Mouse (Mus musculus) T-helper 17 cell (primary cell): ENCODE measurements around the gene Gm5678.
"Not testable (repeated sequence)": the region's sequence is repeated elsewhere in the genome, so short reads cannot be mapped to it uniquely, and the experiment has no call there.

Experiments
- in situ Hi-C, 2 experiments: fragments of 300-600 bp; cut with MboI, MseI; formaldehyde crosslinking; loops; 1 replicate in 1 of 2; 2 replicates in 1 of 2; pipeline ENCODE4 v1.15.1; 2025; ENCODE audit warnings: high pct_unique_total_duplicates in 2 of 2

Gene Gm5678

GRCm38 (mm10) chr16:93607669-93608101 is 20.2 kb upstream of the Gm5678 start:
- in situ Hi-C loops = no loop called here

- in situ Hi-C loops = no loop called here
These were observed 19.2 kb upstream of the Gm5678 start for GRCm38 (mm10) chr16:93608731-93609130.

GRCm38 (mm10) chr16:93609796-93610195 is 18.1 kb upstream of the Gm5678 start:
- in situ Hi-C loops = loop anchor here (10.0 kb wide), 1 partner anchor 155 kb away; no protein-coding TSS in a partner anchor

GRCm38 (mm10) chr16:93610961-93611360 is 16.9 kb upstream of the Gm5678 start:
- in situ Hi-C loops = loop anchor here (10.0 kb wide), 1 partner anchor 154 kb away; no protein-coding TSS in a partner anchor

- in situ Hi-C loops = loop anchor here (10.0 kb wide), 1 partner anchor 150 kb away; no protein-coding TSS in a partner anchor
These were observed 12.6 kb upstream of the Gm5678 start for GRCm38 (mm10) chr16:93615118-93615870.

- in situ Hi-C loops = not testable (repeated sequence)
These were observed 4.1 kb upstream of the Gm5678 start for GRCm38 (mm10) chr16:93623759-93624158.

GRCm38 (mm10) chr16:93624671-93625070 is 3.2 kb upstream of the Gm5678 start:
- in situ Hi-C loops = loop anchor here in 1 of 2 experiments (5.0 kb wide), 1 partner anchor 48 kb away; no protein-coding TSS in a partner anchor

- in situ Hi-C loops = loop anchor here in 1 of 2 experiments (5.0 kb wide), 1 partner anchor 46 kb away; no protein-coding TSS in a partner anchor
These were observed 1.2 kb upstream of the Gm5678 start for GRCm38 (mm10) chr16:93626745-93627144.

GRCm38 (mm10) chr16:93644006-93644405 is 16.1 kb downstream of the Gm5678 start:
- in situ Hi-C loops = no loop called here

- in situ Hi-C loops = no loop called here
These were observed 20.7 kb downstream of the Gm5678 start for GRCm38 (mm10) chr16:93648441-93649183.

- in situ Hi-C loops = loop anchor here in 1 of 2 experiments (25.0 kb wide), 1 partner anchor 1319 kb away; the partner anchor contains the start of gene Kcnj6
These were observed 40.1 kb downstream of the Gm5678 start for GRCm38 (mm10) chr16:93667976-93668375.

GRCm38 (mm10) chr16:93669521-93669920 is 41.6 kb downstream of the Gm5678 start:
- in situ Hi-C loops = loop anchor here in 1 of 2 experiments (25.0 kb wide), 1 partner anchor 1318 kb away; the partner anchor contains the start of gene Kcnj6

GRCm38 (mm10) chr16:93670466-93670865 is 42.6 kb downstream of the Gm5678 start:
- in situ Hi-C loops = loop anchor here in 1 of 2 experiments (5.0 to 25.0 kb wide), 2 partner anchors 43 to 1317 kb away; partner anchors contain the start of genes Gm5678 and Kcnj6

- in situ Hi-C loops = loop anchor here in 1 of 2 experiments (5.0 to 25.0 kb wide), 2 partner anchors 44 to 1316 kb away; partner anchors contain the start of genes Gm5678 and Kcnj6
These were observed 43.2 kb downstream of the Gm5678 start for GRCm38 (mm10) chr16:93671064-93671463.

- in situ Hi-C loops = no loop called here
These were observed 48.5 kb downstream of the Gm5678 start for GRCm38 (mm10) chr16:93676376-93676775.

- in situ Hi-C loops = no loop called here
These were observed 50.3 kb downstream of the Gm5678 start for GRCm38 (mm10) chr16:93678206-93678605.

GRCm38 (mm10) chr16:93679165-93679564 is 51.3 kb downstream of the Gm5678 start:
- in situ Hi-C loops = no loop called here
